Mouse (Mus musculus): ENCODE results near the gene Gm9495. TPM values are rescaled to one million over a fixed set of nuclear protein-coding genes. Genes with fewer than 3 reads are reported as not detected.

The Gm9495 gene
- not detected for polyA plus RNA-seq (2014; fragmentation: Illumina TruSeq; extraction: RNeasy Lipid Tissue Mini Kit (QIAGEN cat#74804); ENCODE audit: low read depth, low replicate concordance)

GRCm38 (mm10) chr8:69453465-69453864 lies at the start of gene Gm9495:
Gene Gm9495, minus strand, starts transcription at chr8:69453565.

Other genes with a start within 250 kb of the Gm9495 start
- 9.3 TPM for gene Zfp930, start 244.5 kb downstream of the Gm9495 start, polyA plus RNA-seq (2014; fragmentation: Illumina TruSeq; extraction: RNeasy Lipid Tissue Mini Kit (QIAGEN cat#74804); ENCODE audit: low read depth, low replicate concordance)
- 2.9 TPM for gene D130040H23Rik, start 182.5 kb downstream of the Gm9495 start, polyA plus RNA-seq (2014; fragmentation: Illumina TruSeq; extraction: RNeasy Lipid Tissue Mini Kit (QIAGEN cat#74804); ENCODE audit: low read depth, low replicate concordance)
- not detected for gene Gm7697, start 69.4 kb upstream of the Gm9495 start, polyA plus RNA-seq (2014; fragmentation: Illumina TruSeq; extraction: RNeasy Lipid Tissue Mini Kit (QIAGEN cat#74804); ENCODE audit: low read depth, low replicate concordance)
- 7.3 TPM for gene Zfp868, start 172.0 kb upstream of the Gm9495 start, polyA plus RNA-seq (2014; fragmentation: Illumina TruSeq; extraction: RNeasy Lipid Tissue Mini Kit (QIAGEN cat#74804); ENCODE audit: low read depth, low replicate concordance)
- 1.2 TPM for gene Zfp964, start 200.9 kb upstream of the Gm9495 start, polyA plus RNA-seq (2014; fragmentation: Illumina TruSeq; extraction: RNeasy Lipid Tissue Mini Kit (QIAGEN cat#74804); ENCODE audit: low read depth, low replicate concordance)